Mouse (Mus musculus): ENCODE measurements around the gene Aldh3b1. TPM values are rescaled to one million over a fixed set of nuclear protein-coding genes. Genes with fewer than 3 reads are reported as not detected.

The Aldh3b1 gene
- polyA plus RNA-seq, 1 experiment from 2014 or later: 2.7 TPM

DNA sequence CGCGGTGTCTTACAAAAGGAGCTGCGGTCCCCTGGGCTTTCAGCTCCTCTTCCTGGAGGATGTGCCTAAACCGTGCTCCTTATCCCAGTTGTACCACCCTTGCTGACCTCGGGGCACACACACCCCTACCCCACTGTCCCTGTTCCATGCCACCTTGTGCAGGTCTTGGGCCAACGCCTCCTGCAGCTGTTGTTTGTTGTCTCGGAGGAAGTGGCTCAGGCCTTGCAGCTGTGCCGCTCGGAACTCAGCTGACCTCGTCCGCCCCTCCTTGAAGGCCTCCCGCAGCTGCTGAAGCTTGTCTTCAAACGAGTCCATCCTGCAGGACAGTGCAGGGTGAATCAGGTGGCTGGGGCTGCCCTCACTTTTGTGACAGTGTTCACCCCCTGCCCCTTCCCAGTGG lies 6.0 kb downstream of the Aldh3b1 start:
- peak; percentile 42; the same call in 1 of the 2 replicates for ATAC-seq (ENCODE audit: insufficient number of reproducible peaks, low FRiP score, low TSS enrichment, low read depth)
- WGBS: 54% methylated on average over 13 of the region's 13 CpGs
- no peak overlapping the region for H3K4me2 ChIP-seq
- no peak overlapping the region for H3K9ac ChIP-seq
- H3K9me3 ChIP-seq: no peaks in the 10 kb centered on the region
- H3K4me1 ChIP-seq: peaks cover 18% of the 10 kb centered on the region
- H3K27ac ChIP-seq: peak overlapping the region; percentile 35
- no peaks in the 10 kb centered on the region for H3K36me3 ChIP-seq
- H3K27me3 ChIP-seq: no peaks in the 10 kb centered on the region
- no peak overlapping the region for H3K4me3 ChIP-seq

DNA sequence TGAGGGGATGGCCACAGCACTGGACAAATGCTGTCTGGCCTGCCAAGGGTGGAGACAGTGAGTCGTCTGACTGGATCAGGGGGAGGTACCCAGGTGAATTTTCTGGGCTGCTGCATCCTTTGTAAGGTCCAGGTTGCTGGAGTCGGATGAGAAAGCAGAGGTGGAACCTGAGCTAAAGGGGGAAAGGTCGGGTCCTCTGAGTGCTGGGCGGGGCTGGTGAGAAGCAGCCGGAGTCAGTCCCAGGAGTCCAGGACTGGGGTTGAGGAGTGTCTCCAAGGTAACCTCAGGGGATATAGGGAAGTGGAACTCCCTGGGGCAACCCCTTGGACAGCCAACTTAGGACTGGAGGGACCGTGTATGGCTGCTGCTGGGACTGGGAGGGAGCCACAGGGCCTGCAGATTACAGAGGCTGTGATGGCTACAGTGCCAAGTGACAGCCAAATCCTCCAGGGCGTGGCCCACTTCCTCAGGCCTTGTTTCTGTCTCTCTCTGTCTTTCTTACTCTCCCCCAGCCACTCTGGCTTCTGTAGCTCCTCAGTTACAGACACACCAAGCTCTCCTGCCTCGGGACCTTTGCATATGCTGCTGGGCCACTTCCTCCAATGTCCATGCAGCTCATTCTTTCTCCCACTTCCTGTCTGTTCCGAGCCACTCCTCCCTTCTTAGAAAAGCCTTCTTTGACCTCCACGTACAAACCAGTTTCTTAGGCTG lies 6.8 kb downstream of the Aldh3b1 start:
- 53% methylated on average over 10 of the region's 10 CpGs for WGBS
- H3K4me2 ChIP-seq: no peak overlapping the region
- peak overlapping the region; percentile 35 for H3K27ac ChIP-seq

DNA sequence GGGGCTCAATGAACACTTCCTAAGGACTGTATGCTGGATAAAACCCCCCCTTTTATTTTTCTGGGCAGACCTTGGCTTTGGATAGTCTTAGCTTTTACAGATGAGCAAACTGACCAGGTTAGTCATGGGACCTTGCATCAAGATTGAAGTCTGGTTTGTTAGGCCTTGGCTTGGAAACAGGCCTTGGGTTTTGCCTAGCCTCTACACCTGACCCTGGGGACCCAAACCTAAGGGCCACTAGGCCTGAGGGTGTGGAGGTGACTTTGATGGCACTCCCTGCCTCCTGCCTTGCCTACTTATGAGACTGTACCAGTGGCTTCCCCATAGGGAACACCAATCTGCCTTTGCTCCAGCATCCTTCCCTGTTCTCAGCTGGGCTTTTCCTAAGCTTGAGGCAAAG lies 9.7 kb downstream of the Aldh3b1 start:
- peaks cover 4% of the 10 kb centered on the region; the same call in 1 of the 2 replicates for H3K4me1 ChIP-seq
- no peak overlapping the region for H3K27ac ChIP-seq
- no peaks in the 10 kb centered on the region for H3K36me3 ChIP-seq
- H3K4me2 ChIP-seq: no peak overlapping the region
- H3K9ac ChIP-seq: no peak overlapping the region
- no peaks in the 10 kb centered on the region for H3K27me3 ChIP-seq
- H3K4me3 ChIP-seq: no peak overlapping the region
- ATAC-seq (ENCODE audit: insufficient number of reproducible peaks, low FRiP score, low TSS enrichment, low read depth): no peak
- H3K9me3 ChIP-seq: no peaks in the 10 kb centered on the region

More for the DNA sequence above, 6.8 kb downstream of the Aldh3b1 start:
- Histone ChIP-seq H3K27me3 (no peaks in the 10 kb centered on the region), H3K4me1 (peaks cover 18% of the 10 kb centered on the region), H3K9ac (0 out of 2 replicates have a peak overlapping the region, but pooled peaks have one; percentile 2), H3K36me3 (no peaks in the 10 kb centered on the region), H3K4me3 (no peak overlapping the region), H3K9me3 (no peaks in the 10 kb centered on the region)
- ATAC-seq (ENCODE audit: insufficient number of reproducible peaks, low FRiP score, low TSS enrichment, low read depth): no peak

DNA sequence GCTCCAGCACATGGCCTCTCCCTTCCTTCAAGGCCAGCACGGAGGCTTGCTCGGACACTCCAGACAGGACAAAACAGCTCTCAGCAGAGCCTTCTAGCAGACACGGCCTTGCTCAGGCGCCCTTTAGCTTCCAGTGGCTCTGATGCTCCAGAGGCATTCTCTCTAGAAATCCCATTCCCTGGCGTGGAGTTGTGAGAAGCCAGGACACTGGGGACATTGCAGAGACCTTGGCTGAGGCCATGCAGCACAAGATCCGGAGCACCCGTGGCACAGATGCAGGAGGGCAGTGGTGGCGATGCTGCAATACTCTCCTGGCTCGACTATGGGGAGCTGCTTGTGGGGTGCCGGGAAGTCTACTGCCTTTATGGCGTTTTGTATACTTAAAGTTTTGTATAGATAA lies 12.9 kb downstream of the Aldh3b1 start:
- H3K9me3 ChIP-seq: no peaks in the 10 kb centered on the region
- H3K4me1 ChIP-seq: peaks cover 15% of the 10 kb centered on the region
- H3K27ac ChIP-seq: no peak overlapping the region
- H3K9ac ChIP-seq: no peak overlapping the region
- no peaks in the 10 kb centered on the region for H3K36me3 ChIP-seq
- H3K4me3 ChIP-seq: no peak overlapping the region
- H3K4me2 ChIP-seq: no peak overlapping the region
- H3K27me3 ChIP-seq: no peaks in the 10 kb centered on the region
- WGBS: 71% methylated on average over 11 of the region's 11 CpGs
- ATAC-seq (ENCODE audit: insufficient number of reproducible peaks, low FRiP score, low TSS enrichment, low read depth): no peak

DNA sequence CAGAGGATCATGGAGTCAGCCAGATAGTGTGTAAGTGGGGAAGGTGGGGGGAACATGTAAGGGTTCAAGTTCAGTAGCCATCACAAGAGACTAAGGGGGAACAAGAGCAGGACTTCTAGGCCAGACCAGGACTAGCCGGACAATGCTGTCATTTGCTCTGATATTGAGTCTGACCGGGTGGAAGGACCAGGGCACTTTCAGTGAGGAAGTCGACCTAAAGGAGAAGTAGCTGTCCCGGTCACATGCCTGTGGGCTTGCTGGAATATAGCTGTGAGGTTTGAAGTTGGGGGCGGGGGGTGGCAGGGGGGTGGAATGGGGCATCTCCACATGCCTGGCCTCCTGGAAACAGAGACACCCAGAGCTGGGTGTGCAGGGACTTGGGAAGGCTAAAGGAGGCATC lies 15.1 kb downstream of the Aldh3b1 start:
- H3K36me3 ChIP-seq: peaks cover 18% of the 10 kb centered on the region
- 87% methylated on average over 5 of the region's 5 CpGs for WGBS
- H3K4me1 ChIP-seq: peaks cover 24% of the 10 kb centered on the region
- ATAC-seq (ENCODE audit: insufficient number of reproducible peaks, low FRiP score, low TSS enrichment, low read depth): no peak
- no peak overlapping the region for H3K27ac ChIP-seq
- H3K4me2 ChIP-seq: no peak overlapping the region
- H3K9ac ChIP-seq: no peak overlapping the region
- no peaks in the 10 kb centered on the region for H3K27me3 ChIP-seq
- no peaks in the 10 kb centered on the region for H3K9me3 ChIP-seq
- no peak overlapping the region for H3K4me3 ChIP-seq

DNA sequence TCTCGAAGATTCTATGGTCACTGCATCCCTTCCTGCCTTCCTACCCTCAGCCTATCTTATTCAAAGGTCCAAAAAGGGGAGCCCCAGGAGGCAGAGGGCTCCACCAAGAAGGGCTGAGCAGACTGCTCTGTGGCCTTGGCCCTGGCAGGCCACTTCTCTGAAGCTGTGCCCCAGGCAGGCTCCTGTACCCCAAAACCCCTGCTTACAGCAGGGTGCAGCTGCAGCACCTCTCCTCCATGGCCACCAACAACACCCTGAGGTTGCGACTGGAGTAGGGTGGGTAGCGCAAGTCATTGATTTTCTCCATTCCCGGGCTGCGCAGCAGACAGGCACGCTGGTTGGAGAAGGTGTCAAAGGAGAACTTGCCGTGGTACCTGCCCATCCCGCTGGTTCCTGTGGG lies 15.9 kb downstream of the Aldh3b1 start:
- Histone ChIP-seq H3K36me3 (peaks cover 27% of the 10 kb centered on the region), H3K27me3 (no peaks in the 10 kb centered on the region)
- no peak for ATAC-seq (ENCODE audit: insufficient number of reproducible peaks, low FRiP score, low TSS enrichment, low read depth)

DNA sequence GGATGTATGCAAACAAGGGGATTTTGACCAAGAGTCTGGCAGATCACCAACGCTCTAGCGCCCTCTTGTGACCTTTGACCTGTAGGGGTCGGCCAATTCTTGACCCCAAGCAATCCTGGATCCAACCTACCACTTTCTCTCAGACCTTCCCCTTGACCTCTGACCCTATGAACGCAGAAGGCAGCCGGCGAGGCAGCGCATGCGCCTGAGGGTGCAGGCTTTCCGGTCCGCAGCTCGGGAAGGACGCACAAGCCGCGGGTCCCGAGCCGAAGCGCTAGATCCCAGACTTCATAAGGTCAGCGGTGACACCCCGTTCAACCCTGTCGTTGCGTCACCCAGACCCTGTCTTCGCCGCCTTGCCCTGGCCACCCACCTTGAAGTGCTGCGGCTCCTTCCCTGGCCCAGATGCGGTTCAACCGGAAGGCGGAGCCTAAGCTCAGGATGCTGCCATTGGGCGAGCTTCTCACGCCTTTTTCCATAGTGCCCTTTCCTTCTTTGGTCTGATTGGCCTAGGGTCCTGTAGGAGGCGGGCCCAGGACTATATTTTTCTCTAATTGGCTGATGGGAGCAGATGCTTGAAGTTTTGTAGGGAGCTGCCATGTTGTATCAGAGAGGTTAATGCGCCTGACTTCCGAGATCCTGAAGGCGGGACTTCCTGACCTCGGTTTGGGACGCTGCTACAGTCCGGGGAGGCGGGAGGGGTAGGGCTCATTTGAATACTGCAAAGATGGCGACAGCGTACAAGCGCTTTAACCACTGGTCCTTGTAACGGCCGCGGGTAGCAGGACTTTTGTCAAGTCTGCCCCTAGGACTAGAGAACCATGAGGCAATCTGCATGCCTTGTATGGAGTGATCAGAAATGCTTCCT lies 17.0 kb downstream of the Aldh3b1 start, which contains the start of gene Ndufs8:
Ndufs8 (minus strand) TSS at position 438 of the 868 bp plus-strand sequence.
- WGBS: under 1% methylated on average over 43 of the region's 43 CpGs
- H3K9ac ChIP-seq: peak within 1 kb of the TSS; percentile 51
- no peaks in the 10 kb centered on the region for H3K27me3 ChIP-seq
- peak within 1 kb of the TSS; percentile 84 for H3K27ac ChIP-seq
- H3K4me2 ChIP-seq: peak within 1 kb of the TSS; percentile 59
- ATAC-seq (ENCODE audit: insufficient number of reproducible peaks, low FRiP score, low TSS enrichment, low read depth): peak; percentile 95
- no peaks in the 10 kb centered on the region for H3K9me3 ChIP-seq
- H3K36me3 ChIP-seq: peaks cover 34% of the 10 kb centered on the region
- peak within 1 kb of the TSS; percentile 66 for H3K4me3 ChIP-seq
- H3K4me1 ChIP-seq: peaks cover 31% of the 10 kb centered on the region

More for the DNA sequence above, 15.9 kb downstream of the Aldh3b1 start:
- WGBS: 86% methylated on average over 8 of the region's 8 CpGs
- H3K4me3 ChIP-seq: peak overlapping the region; percentile 66
- H3K4me2 ChIP-seq: peak overlapping the region; percentile 59
- H3K4me1 ChIP-seq: peaks cover 24% of the 10 kb centered on the region
- H3K9ac ChIP-seq: peak overlapping the region; percentile 44; the same call in 1 of the 2 replicates
- peak overlapping the region; percentile 84; the same call in 1 of the 2 replicates for H3K27ac ChIP-seq
- no peaks in the 10 kb centered on the region for H3K9me3 ChIP-seq

DNA sequence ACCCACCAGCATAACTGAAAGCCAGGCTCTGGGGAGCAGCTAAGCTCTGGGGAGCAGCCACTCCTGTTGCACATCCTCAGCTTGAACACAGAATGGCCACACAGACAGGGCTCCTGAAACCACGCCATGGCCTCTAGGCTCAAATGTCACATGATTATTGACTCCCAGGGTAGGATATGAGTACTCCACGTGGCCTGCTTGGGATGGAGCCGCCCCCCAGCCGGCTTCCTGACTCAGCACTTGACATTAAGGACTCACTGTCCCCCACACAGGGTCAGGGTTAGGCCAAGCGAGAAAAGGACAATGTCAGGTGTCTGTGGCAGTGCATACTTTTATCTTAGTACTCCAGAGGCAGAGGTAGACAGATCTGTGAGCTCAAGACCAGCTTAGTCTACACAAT lies 19.4 kb downstream of the Aldh3b1 start:
- Histone ChIP-seq H3K9me3 (no peaks in the 10 kb centered on the region), H3K27me3 (no peaks in the 10 kb centered on the region), H3K27ac (no peak overlapping the region), H3K4me2 (no peak overlapping the region), H3K36me3 (peaks cover 34% of the 10 kb centered on the region), H3K4me1 (peaks cover 53% of the 10 kb centered on the region), H3K4me3 (no peak overlapping the region), H3K9ac (no peak overlapping the region)
- 81% methylated on average over 5 of the region's 5 CpGs for WGBS
- ATAC-seq (ENCODE audit: insufficient number of reproducible peaks, low FRiP score, low TSS enrichment, low read depth): no peak

DNA sequence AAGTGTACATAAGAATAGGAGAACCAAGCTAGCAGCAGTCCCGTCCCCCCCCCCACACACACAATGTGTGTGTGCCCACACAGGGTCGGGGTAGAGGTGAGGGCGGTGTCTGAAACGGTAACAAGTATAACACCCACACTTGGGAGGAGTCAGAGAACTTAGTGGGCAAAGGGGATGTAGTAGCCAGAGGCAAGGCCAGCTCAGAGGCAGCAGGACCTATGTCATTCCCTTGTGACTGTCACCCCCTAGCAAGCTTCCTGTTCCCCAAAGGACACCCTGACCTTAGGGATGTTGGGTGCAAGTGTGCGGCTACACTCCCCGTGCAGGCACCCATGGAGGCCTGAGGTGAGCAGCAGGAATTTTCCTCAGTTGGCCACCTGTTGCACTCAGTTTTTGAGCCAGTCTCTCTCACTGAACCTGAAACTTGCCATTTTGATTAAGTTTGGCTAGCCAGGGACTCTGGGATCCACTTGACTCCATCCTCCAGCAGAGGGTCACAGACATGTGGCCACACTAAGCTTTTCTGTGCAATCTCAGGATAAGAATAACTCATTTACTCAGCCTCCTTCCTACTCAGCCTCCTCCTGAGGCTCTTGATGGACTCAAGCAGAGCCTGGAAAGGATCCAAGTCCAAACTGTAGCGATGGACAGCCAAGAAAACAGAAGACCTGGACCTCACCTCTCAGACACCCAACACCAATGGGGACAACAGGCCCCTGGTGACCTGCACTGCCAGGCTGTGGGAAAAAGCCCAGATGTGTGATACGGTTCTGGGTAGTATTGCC lies 21.5 kb downstream of the Aldh3b1 start:
- peak overlapping the region; percentile 74 for H3K4me3 ChIP-seq
- H3K4me2 ChIP-seq: peak overlapping the region; percentile 83

DNA sequence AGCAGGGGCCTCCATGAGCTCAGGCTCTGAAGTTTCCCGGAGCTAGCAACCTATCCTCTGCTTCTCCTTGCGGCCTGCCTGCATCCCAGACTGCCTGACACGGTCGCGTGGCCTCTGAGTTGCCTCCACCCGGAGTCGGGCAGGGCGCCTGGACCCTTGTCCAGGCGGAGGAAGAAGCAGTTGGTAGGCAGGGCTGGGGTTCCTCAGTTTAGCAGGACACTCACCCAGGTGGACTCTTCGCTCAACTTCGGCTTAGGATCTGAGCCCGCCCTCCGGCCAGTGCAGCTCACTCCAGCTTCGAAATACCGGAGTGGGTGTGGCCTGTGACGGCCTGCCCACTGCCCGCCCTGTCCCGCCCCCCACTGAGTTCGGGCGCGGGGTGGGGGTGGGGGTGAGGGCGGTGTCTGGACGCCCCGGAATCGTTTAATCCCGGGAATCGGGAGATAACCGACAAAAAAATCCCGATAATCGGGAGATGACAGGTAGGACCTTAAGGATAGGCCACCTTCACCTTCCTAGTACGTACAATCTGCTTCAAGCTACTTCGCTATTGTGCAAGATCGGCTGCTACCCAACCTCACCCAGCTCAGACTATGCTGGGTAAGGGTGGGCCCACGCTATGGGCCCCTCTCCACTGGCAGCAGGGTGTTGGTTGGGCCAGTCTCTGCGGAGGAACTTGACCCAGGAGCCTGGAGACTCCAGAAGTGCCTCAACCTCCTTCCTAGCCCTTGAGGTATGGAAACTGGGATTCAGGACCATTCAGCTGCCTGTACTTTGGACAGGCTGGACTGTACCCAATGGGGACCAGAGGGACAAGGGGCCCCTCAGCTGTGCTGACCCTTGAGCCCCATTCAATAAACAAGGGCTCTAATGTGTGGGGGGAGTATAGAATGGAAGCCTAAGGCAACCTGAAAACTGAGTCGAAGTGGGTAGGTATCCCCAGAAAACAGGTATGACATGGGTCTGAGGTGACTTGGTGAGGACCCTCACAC lies 22.5 kb downstream of the Aldh3b1 start, which contains the start of gene Tcirg1:
Tcirg1 (minus strand) TSS at position 339 of the 992 bp plus-strand sequence.
- 4% methylated on average over 36 of the region's 36 CpGs for WGBS
- Histone ChIP-seq H3K27me3 (no peaks in the 10 kb centered on the region), H3K27ac (peak within 1 kb of the TSS; percentile 77), H3K4me2 (peak within 1 kb of the TSS; percentile 83), H3K9ac (peak within 1 kb of the TSS; percentile 66), H3K4me1 (peaks cover 55% of the 10 kb centered on the region), H3K4me3 (peak within 1 kb of the TSS; percentile 74), H3K36me3 (peaks cover 54% of the 10 kb centered on the region), H3K9me3 (no peaks in the 10 kb centered on the region)
- peak; percentile 82 for ATAC-seq (ENCODE audit: insufficient number of reproducible peaks, low FRiP score, low TSS enrichment, low read depth)

More for the DNA sequence above, 21.5 kb downstream of the Aldh3b1 start:
- no peak overlapping the region for H3K9ac ChIP-seq
- 68% methylated on average over 8 of the region's 8 CpGs for WGBS
- H3K27me3 ChIP-seq: no peaks in the 10 kb centered on the region
- no peaks in the 10 kb centered on the region for H3K9me3 ChIP-seq
- no peak for ATAC-seq (ENCODE audit: insufficient number of reproducible peaks, low FRiP score, low TSS enrichment, low read depth)
- H3K4me1 ChIP-seq: peaks cover 56% of the 10 kb centered on the region
- no peak overlapping the region for H3K27ac ChIP-seq
- peaks cover 44% of the 10 kb centered on the region for H3K36me3 ChIP-seq

All from limb, embryonic 15.5 days (tissue).